Mouse (Mus musculus) left cerebral cortex, postnatal 25 days (tissue): Measurements from ENCODE around the gene Fzr1. TPM values are rescaled to one million over a fixed set of nuclear protein-coding genes. Genes with fewer than 3 reads are reported as not detected.

Experiments used
- DNase-seq, 2 experiments: peaks; one replicate each; pipeline ENCODE4 v3.0.0; 2022; ENCODE audit warnings: low spot score in 2 of 2, mixed read lengths in 1 of 2
- intact Hi-C: fragments of 180-260 bp; cut with DNase I; formaldehyde crosslinking; loops from one replicate; pipeline ENCODE4 v1.15.1; 2025
- total RNA-seq, 2 experiments: library from RNA; stranded (reverse); gene quantifications; 2 replicates each; pipeline ENCODE4 v1.2.3; 2021

The Fzr1 gene
- total RNA-seq, 2 experiments from 2014 or later = 63.5 to 70.2 TPM

- intact Hi-C loops = loop anchor here (1.0 kb wide), 1 partner anchor 9 kb away; no protein-coding TSS in a partner anchor
- DNase-seq = no peak
Measured at GRCm38 (mm10) chr10:81417227-81418215, 39.2 kb upstream of the Fzr1 start.

DNA sequence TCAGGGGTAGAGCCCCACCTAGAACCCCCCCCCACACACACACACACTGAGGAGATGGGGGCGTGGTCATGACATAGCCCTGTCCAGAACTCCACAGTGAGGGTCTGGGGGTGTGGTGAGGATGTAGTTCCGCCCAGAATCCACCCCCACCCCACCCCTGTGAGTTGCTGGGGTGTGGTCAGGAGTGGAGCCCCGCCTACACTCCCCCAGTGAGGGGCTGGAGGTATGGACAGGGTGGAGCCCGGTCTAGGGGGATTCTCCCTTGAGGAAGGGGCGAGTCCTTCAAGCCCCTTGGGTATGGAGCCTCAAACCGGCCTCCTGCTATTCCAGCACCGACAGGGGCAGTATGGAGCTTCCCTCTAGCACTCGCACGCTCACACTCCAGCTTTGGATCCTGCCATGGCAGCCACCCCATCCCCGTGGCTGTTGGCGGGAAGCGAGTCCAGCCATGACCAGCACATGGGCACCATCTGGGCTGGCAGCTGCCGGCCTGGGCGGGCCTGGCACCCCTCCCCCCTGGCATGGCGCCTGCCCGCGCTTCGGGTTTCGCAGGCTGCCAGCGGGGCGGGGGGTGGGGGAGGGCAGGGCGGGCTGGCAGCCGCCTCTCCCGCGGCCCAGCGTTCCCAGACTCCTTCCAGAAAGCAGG lies 38.4 kb upstream of the Fzr1 start:
- intact Hi-C loops = loop anchor here (1.0 kb wide), 1 partner anchor 10 kb away; no protein-coding TSS in a partner anchor
- peak; percentile 84 to 92 for DNase-seq

- DNase-seq = no peak
- intact Hi-C loops = no loop called here
Measured at GRCm38 (mm10) chr10:81415549-81416310, 37.4 kb upstream of the Fzr1 start.

GRCm38 (mm10) chr10:81415146-81415545 lies 36.8 kb upstream of the Fzr1 start:
- no peak for DNase-seq
- intact Hi-C loops = no loop called here

GRCm38 (mm10) chr10:81414682-81415081 lies 36.4 kb upstream of the Fzr1 start:
- no peak for DNase-seq
- intact Hi-C loops = no loop called here

GRCm38 (mm10) chr10:81413310-81414261 lies 35.3 kb upstream of the Fzr1 start:
- intact Hi-C loops = no loop called here
- DNase-seq = peak; percentile 80 to 81

DNA sequence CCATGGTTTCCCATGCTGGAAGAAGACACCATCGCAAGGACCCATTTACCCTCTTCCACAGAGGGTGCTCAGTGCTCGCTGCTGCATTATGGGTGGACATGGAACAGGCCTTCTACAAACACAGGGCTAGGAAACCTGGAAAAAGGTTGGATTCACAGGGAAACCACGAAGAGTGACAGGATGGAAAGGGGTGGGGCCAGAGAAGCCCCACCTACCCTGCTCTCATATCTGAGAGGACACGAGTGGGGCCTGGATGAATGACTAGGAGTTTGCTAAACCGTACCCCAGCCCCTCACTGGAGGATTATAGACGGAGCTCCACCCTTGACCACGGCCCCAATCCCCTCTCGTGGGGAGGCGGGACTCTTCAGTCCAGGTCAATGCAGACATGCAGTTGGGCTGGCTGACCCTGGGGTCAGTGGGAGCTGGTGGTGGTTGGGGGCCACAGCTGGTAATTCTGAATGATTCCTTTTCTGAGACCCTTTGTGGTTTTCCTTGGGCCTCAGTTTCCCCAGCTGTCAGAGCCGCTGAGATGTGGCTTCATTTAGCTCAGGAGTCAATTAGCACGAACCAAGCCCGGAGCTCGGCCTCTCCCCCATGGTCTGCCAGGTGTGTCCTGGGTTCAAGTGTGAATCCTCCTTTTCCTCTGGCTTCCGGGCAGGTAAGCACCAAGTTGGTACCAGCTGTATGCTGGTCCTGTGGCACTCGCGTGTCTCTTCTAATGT lies 34.4 kb upstream of the Fzr1 start:
- no peak for DNase-seq
- intact Hi-C loops = no loop called here

- intact Hi-C loops = no loop called here
- DNase-seq = peak; percentile 59 to 81
Measured at GRCm38 (mm10) chr10:81411471-81412400, 33.4 kb upstream of the Fzr1 start.

DNA sequence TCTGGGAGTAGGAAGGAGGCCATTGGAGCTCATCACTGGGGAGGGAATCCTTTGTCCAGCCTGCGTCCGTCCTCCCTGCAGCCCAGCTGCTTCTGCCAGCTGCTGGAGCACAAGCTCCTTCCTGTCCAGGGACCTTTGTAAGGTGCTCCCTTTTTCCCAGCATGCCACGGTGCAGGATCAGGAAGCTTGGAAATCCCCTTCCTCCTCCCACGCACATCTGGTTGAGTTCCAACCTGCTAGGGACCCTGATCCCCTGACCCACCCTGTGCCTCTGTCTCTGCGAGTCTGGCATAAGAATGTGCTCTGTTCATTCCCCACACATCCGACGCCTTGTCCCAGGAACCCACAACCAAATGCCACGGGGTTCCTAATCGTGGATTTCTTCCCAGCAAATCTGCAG lies 32.7 kb upstream of the Fzr1 start:
- no peak for DNase-seq
- intact Hi-C loops = no loop called here

- intact Hi-C loops = no loop called here
- no peak for DNase-seq
Measured at GRCm38 (mm10) chr10:81410350-81410749, 32.0 kb upstream of the Fzr1 start.

GRCm38 (mm10) chr10:81409330-81409729 lies 31.0 kb upstream of the Fzr1 start:
- intact Hi-C loops = loop anchor here (2.0 kb wide), 1 partner anchor 21 kb away; no protein-coding TSS in a partner anchor
- DNase-seq = no peak

- intact Hi-C loops = loop anchor here (2.0 kb wide), 1 partner anchor 22 kb away; no protein-coding TSS in a partner anchor
- DNase-seq = peak in 1 of 2 experiments; percentile 58
Measured at GRCm38 (mm10) chr10:81408871-81409291, 30.6 kb upstream of the Fzr1 start.

GRCm38 (mm10) chr10:81408424-81408729 lies 30.1 kb upstream of the Fzr1 start:
- intact Hi-C loops = loop anchor here (2.0 kb wide), 1 partner anchor 22 kb away; no protein-coding TSS in a partner anchor
- no peak for DNase-seq

- intact Hi-C loops = loop anchor here (2.0 kb wide), 1 partner anchor 23 kb away; no protein-coding TSS in a partner anchor
- DNase-seq = peak; percentile 75 to 90
Measured at GRCm38 (mm10) chr10:81407539-81408423, 29.5 kb upstream of the Fzr1 start.

DNA sequence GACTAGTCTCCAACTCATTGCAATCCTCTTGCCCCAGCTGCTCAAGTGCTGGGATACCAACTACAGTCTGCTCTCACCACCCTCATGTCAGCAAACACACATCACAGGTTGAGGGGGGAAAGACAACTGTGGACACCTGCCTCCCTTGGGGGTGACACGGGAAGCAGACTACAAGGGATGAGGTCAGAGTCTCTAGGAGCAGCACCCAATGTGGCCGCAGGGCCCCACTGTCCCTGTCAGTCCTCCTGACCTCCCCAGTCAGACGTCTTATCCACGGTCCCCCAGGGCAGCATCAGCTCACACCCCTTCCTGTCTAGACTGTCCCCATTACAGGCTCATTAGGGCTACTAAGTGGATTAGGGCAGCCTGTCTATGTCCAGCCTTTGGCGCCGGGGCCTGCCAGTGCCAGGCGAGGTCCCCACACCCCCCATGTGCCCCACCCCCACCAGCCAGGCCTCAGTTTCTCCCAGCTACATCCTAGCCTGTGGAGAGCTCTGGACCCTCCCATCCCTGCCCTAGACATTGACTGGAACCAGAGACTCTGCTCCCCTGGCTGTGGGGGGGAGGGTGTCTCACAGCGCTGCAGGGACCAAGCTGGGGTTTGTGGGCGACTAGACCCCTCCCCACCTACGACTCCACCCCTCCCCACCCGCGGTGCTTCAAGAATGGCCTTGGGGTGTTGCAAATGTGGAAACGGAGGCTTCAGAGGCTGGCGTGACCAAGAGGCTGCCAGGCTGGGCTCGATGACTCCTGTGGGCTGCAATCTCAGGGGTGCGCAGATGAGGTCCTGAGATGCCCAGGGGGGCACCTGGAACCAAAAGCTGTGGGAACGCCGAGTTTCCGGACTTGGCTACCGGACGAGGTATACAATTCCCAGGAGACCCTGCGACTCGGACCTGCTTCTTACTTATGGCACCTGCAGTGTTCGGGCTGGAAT lies 28.5 kb upstream of the Fzr1 start:
- intact Hi-C loops = no loop called here
- no peak for DNase-seq
